Mouse (Mus musculus) kidney, postnatal 0 days (tissue): Measurements from ENCODE around the gene Mpv17l2. TPM values are rescaled to one million over a fixed set of nuclear protein-coding genes. Genes with fewer than 3 reads are reported as not detected.

Source experiments
- ATAC-seq: fragments of 200-750 bp; cut with Nextera tagmentation; replicated peaks from 2 replicates; pipeline ENCODE4 v1.8.0; 2017; ENCODE audit warnings: low read depth, moderate number of reproducible peaks, moderate TSS enrichment, moderate library complexity; ENCODE audit not compliant: low FRiP score
- DNase-seq: peaks from one replicate; pipeline ENCODE4 v3.0.0-alpha.2; 2016; ENCODE audit warnings: low spot score
- H3K27ac ChIP-seq: fragments of 300-500 bp; sonication (generic); 2 replicates; pipeline ENCODE4 v1.5.1; 2014; ENCODE audit warnings: mild to moderate bottlenecking
- H3K27me3 ChIP-seq: fragments of 300-500 bp; sonication (generic); 2 replicates; pipeline ENCODE4 v1.6.1; 2014; ENCODE audit warnings: low read length, mixed read lengths; ENCODE audit not compliant: insufficient read depth
- H3K36me3 ChIP-seq: fragments of 300-500 bp; sonication (generic); 2 replicates; pipeline ENCODE4 v1.6.1; 2014; ENCODE audit warnings: low read length, mixed read lengths; ENCODE audit not compliant: insufficient read depth
- H3K4me1 ChIP-seq: fragments of 300-500 bp; sonication (generic); replicated peaks from 2 replicates; pipeline ENCODE4 v1.6.1; 2014; ENCODE audit warnings: antibody characterized with exemption, low read length, mixed read lengths; ENCODE audit not compliant: insufficient read depth
- H3K4me2 ChIP-seq: fragments of 300-500 bp; sonication (generic); 2 replicates; pipeline ENCODE4 v1.6.1; 2014; ENCODE audit warnings: mild to moderate bottlenecking, low read length, moderate library complexity, mixed read lengths
- H3K4me3 ChIP-seq: fragments of 300-500 bp; sonication (generic); replicated peaks from 2 replicates; pipeline ENCODE4 v1.5.1; 2014; ENCODE audit warnings: low read depth, low read length
- H3K9ac ChIP-seq: fragments of 300-500 bp; sonication (generic); 2 replicates; pipeline ENCODE4 v1.6.1; 2014; ENCODE audit warnings: low read depth, low read length
- H3K9me3 ChIP-seq: fragments of 300-500 bp; sonication (generic); replicated peaks from 2 replicates; pipeline ENCODE4 v1.6.1; 2016; ENCODE audit warnings: low read length, inconsistent platforms, mixed read lengths
- CTCF ChIP-seq: IDR thresholded peaks from 2 replicates; pipeline ENCODE4 v1.5.1; 2016; ENCODE audit warnings: antibody characterized with exemption, low read depth, mild to moderate bottlenecking, moderate library complexity
- WGBS: fragments of 180-500 bp; shearing (Covaris S2); extraction: QIAGEN DNeasy Blood & Tissue Kit; methylation state at CpG from one replicate; pipeline ENCODE4 v1.1.7; 2014; 5-methylcytosine and 5-hydroxymethylcytosine counted together
- polyA plus RNA-seq: library from polyadenylated mRNA; unstranded; fragments of >200 nt; fragmentation: Nextera tagmentation; extraction: Ambion mirVana; gene quantifications from 2 replicates; pipeline ENCODE4 v1.2.1, GENCODE M21; 2015

Gene Mpv17l2
- polyA plus RNA-seq, 1 experiment from 2014 or later, result 78.2 TPM

DNA sequence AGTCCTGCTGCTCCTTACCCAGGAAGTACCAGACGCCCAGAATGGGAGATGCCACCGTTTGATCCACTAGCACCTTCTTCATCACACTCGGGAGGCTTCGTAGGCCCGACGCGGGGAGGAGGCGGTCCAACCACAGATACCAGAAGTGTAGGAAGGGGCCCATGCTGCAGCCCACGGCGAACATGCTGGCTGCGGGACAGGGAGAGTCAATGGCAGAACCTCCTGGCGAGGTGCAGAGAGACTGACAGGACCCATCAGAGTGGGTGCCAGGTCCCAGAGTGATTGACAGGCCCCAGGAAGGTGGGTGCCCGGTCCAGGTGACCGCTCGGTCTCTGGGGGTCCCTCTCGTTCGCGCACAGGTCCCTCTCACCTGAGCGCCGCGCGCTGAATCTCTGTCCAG is 396 bp downstream of the Mpv17l2 start:
- WGBS, result under 1% methylated on average over 22 of the region's 22 CpGs
- TF ChIP-seq CTCF, result no peak
- H3K27me3 ChIP-seq, result no peaks in the 10 kb centered on the region
- peak overlapping the region; percentile 99 for H3K4me2 ChIP-seq
- H3K27ac ChIP-seq, result peak overlapping the region; percentile 83
- DNase-seq (no peak), ATAC-seq (no peak)
- peak overlapping the region; percentile 62 for H3K4me3 ChIP-seq
- peak overlapping the region; percentile 82 for H3K9ac ChIP-seq
- H3K4me1 ChIP-seq, result peaks cover 17% of the 10 kb centered on the region; the same call in 1 of the 2 replicates
- no peaks in the 10 kb centered on the region for H3K9me3 ChIP-seq
- H3K36me3 ChIP-seq, result 0 out of 2 replicates have a peak, but pooled peaks cover 12% of the 10 kb centered on the region

DNA sequence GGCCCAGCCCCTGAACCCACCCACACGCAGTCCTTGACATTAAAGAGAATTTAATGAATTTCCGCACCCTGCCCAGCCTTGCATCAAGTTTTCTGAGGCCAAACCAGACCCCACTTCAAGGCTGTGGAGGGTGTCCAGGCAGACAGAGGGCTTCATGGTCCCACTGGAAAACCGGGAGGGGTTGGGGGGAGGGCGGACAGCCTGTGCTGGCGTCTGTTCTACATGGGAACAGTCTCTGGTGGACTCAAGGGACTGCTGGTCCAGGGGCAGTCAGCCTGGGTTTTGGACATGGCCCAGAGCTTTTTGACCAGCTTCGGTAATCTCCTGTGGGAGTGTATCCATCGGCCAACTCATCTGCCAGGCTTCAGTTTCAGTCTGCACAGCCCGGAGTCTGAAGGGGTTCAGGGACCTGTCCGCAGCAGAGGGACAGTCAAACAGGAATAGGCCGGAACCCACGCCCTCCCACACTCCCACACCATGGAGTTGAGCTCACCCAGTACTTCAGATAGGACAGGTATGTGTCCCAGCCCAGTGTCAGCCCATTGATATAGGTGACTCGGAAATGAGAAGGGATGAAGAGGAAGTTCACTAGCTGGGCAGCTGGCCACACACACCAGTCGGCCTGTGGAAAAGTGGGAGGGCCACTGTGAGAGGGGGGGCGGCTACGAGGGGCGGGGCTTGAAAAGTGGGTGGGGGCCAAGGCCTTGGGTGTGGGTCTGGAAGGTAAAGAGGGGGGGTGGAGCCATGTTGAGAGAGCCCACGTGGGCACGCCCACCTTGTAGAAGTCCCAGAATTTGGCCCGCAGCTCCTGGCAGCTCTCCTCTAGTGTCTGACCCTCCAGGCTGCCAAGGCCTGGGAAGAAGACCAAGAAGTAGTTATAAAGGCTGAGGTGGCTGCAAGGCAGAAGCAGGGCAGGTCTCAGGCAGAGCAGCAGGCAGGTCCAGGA is 1.9 kb downstream of the Mpv17l2 start:
- ATAC-seq (no peak), DNase-seq (no peak)
- Histone ChIP-seq H3K27me3 (no peaks in the 10 kb centered on the region), H3K36me3 (0 out of 2 replicates have a peak, but pooled peaks cover 12% of the 10 kb centered on the region), H3K4me1 (peaks cover 20% of the 10 kb centered on the region), H3K4me2 (no peak overlapping the region), H3K9me3 (no peaks in the 10 kb centered on the region), H3K4me3 (no peak overlapping the region), H3K9ac (no peak overlapping the region), H3K27ac (no peak overlapping the region)
- WGBS, result 55% methylated on average over 19 of the region's 19 CpGs
- TF ChIP-seq CTCF, result no peak

DNA sequence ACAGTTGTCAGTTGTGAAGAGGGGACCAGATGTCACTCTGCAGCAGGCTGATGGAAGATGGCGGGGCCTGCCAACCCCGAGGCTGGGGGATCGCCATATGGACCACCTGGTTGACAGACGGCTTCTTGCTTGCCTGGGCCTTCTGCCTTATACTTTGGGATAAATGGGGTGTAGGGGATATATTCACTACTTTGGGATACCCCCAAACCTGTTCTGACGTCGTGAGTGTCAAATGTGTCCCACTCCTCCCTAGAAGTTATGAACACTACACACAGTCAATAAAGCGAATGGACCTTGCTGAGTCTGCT is 2.5 kb downstream of the Mpv17l2 start:
- 82% methylated on average over 7 of the region's 7 CpGs for WGBS
- ATAC-seq (no peak), DNase-seq (no peak)
- Histone ChIP-seq H3K4me2 (no peak overlapping the region), H3K27me3 (no peaks in the 10 kb centered on the region), H3K9me3 (no peaks in the 10 kb centered on the region), H3K4me1 (peaks cover 26% of the 10 kb centered on the region), H3K27ac (no peak overlapping the region), H3K4me3 (no peak overlapping the region), H3K9ac (no peak overlapping the region), H3K36me3 (0 out of 2 replicates have a peak, but pooled peaks cover 12% of the 10 kb centered on the region)
- no peak for TF ChIP-seq CTCF

DNA sequence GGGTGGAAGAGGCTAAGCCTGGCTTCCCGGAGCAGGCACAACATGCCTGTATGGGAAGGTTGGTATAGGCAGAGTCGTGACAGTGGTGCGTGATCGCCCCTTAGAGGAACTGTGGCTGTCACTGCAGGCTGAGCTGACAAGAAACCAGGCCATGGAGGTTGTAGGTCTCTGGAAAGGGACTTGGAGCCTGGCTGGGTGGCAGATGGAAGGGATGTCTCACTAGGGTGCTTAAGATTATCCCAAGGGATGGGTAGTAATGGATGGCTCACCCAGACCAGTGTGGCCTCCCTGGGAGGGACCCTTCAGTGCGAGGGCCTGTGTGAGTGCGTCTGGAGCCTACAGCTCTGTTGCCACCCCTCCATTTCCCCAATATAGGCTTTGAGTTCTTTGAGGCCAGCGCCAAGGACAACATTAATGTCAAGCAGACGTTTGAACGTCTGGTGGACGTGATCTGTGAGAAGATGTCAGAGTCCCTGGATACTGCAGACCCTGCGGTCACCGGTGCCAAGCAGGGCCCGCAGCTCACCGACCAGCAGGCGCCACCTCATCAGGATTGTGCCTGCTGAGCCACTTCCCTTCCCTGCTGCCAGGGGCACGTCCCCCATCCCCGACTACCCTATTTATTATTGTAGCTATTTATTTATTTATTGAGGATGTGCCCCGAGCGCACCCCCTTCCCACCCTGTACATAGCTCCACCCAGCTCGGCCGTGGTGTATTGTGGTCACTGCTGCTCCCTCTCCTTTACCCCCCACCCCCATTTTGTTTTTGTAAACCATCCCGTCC is 3.0 kb downstream of the Mpv17l2 start:
- peaks cover 31% of the 10 kb centered on the region for H3K4me1 ChIP-seq
- no peaks in the 10 kb centered on the region for H3K27me3 ChIP-seq
- no peak overlapping the region for H3K4me2 ChIP-seq
- H3K4me3 ChIP-seq, result no peak overlapping the region
- no peak overlapping the region for H3K27ac ChIP-seq
- no peaks in the 10 kb centered on the region for H3K9me3 ChIP-seq
- 74% methylated on average over 22 of the region's 22 CpGs for WGBS
- H3K36me3 ChIP-seq, result 0 out of 2 replicates have a peak, but pooled peaks cover 12% of the 10 kb centered on the region
- TF ChIP-seq CTCF, result peak; percentile 66
- DNase-seq (no peak), ATAC-seq (no peak)
- peak overlapping the region; percentile 35; the same call in 1 of the 2 replicates for H3K9ac ChIP-seq

DNA sequence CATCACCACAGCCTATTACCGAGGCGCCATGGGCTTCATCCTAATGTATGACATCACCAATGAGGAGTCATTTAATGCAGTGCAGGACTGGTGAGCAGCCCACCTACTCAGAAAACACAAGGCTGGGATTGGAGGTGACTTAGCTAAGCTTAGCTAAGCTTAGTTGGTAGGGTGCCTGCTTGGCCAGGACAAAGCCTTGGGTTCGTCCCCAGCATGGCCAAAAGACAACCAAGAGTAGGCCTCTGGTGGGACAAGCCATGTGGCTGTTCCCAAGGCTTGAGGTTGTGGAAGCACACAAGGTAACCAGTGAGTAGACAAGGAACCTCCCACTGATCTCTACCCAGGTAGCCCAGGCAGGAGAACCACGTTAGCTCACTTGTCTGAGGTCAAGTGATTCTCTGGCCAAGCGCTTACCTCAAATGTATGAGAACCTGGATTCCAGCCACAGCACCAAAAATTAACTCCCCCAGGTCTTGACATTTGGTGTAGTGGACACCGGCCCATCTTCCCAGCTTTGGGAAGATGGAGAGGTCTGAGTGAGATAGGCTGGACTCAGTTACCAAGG is 4.2 kb downstream of the Mpv17l2 start:
- WGBS, result 94% methylated on average over 6 of the region's 6 CpGs
- no peak for TF ChIP-seq CTCF
- DNase-seq, result no peak
- H3K27me3 ChIP-seq, result no peaks in the 10 kb centered on the region
- no peak for ATAC-seq
- no peak overlapping the region for H3K9ac ChIP-seq
- H3K4me3 ChIP-seq, result no peak overlapping the region
- H3K4me2 ChIP-seq, result no peak overlapping the region
- H3K9me3 ChIP-seq, result no peaks in the 10 kb centered on the region
- no peak overlapping the region for H3K27ac ChIP-seq
- 0 out of 2 replicates have a peak, but pooled peaks cover 12% of the 10 kb centered on the region for H3K36me3 ChIP-seq
- peaks cover 37% of the 10 kb centered on the region for H3K4me1 ChIP-seq
